Mouse (Mus musculus) hindbrain, embryonic 16.5 days (tissue): ENCODE results near the gene Vmn2r44. TPM values are rescaled to one million over a fixed set of nuclear protein-coding genes. Genes with fewer than 3 reads are reported as not detected.
"Not testable (repeated sequence)": the region's sequence is repeated elsewhere in the genome, so short reads cannot be mapped to it uniquely, and the experiment has no call there.

ENCODE experiments used
- ATAC-seq: fragments of 200-750 bp; cut with Nextera tagmentation; 2 replicates; pipeline ENCODE4 v1.8.0; 2017; ENCODE audit warnings: moderate TSS enrichment, moderate library complexity
- H3K27ac ChIP-seq: fragments of 300-500 bp; sonication (generic); 2 replicates; pipeline ENCODE4 v1.5.1; 2014; ENCODE audit warnings: low read depth, mild to moderate bottlenecking, control low read depth, low read length, moderate library complexity
- H3K27me3 ChIP-seq: fragments of 300-500 bp; sonication (generic); replicated peaks from 2 replicates; pipeline ENCODE4 v1.6.1; 2014; ENCODE audit warnings: low read length; ENCODE audit not compliant: control insufficient read depth, insufficient read depth
- H3K36me3 ChIP-seq: fragments of 300-500 bp; sonication (generic); 2 replicates; pipeline ENCODE4 v1.6.1; 2014; ENCODE audit warnings: mild to moderate bottlenecking, low read length, moderate library complexity, mixed read lengths; ENCODE audit not compliant: control insufficient read depth, insufficient read depth
- H3K4me1 ChIP-seq: fragments of 300-500 bp; sonication (generic); 2 replicates; pipeline ENCODE4 v1.6.1; 2014; ENCODE audit warnings: low read depth, low read length; ENCODE audit not compliant: control insufficient read depth, insufficient read depth
- H3K4me2 ChIP-seq: fragments of 300-500 bp; sonication (generic); 2 replicates; pipeline ENCODE4 v1.6.1; 2014; ENCODE audit warnings: mild to moderate bottlenecking, low read length, control low read depth, moderate library complexity
- H3K4me3 ChIP-seq: fragments of 300-500 bp; sonication (generic); 2 replicates; pipeline ENCODE4 v1.5.1; 2014; ENCODE audit warnings: mild to moderate bottlenecking, low read length, control low read depth, moderate library complexity
- H3K9ac ChIP-seq: fragments of 300-500 bp; sonication (generic); 2 replicates; pipeline ENCODE4 v1.6.1; 2014; ENCODE audit warnings: low read depth, mild to moderate bottlenecking, control low read depth, low read length, moderate library complexity
- H3K9me3 ChIP-seq: fragments of 300-500 bp; sonication (generic); 2 replicates; pipeline ENCODE4 v1.6.1; 2014; ENCODE audit warnings: mild to moderate bottlenecking, low read length, moderate library complexity; ENCODE audit not compliant: control insufficient read depth
- WGBS: fragments of 180-500 bp; shearing (Covaris S2); extraction: QIAGEN DNeasy Blood & Tissue Kit; methylation state at CpG from one replicate; pipeline ENCODE4 v1.1.7; 2014; 5-methylcytosine and 5-hydroxymethylcytosine counted together
- polyA plus RNA-seq: library from polyadenylated mRNA; unstranded; fragments of >200 nt; fragmentation: Nextera tagmentation; extraction: Ambion mirVana; gene quantifications from 2 replicates; pipeline ENCODE4 v1.2.1, GENCODE M21; 2015

The Vmn2r44 gene
- not detected in 2 replicates for polyA plus RNA-seq

DNA sequence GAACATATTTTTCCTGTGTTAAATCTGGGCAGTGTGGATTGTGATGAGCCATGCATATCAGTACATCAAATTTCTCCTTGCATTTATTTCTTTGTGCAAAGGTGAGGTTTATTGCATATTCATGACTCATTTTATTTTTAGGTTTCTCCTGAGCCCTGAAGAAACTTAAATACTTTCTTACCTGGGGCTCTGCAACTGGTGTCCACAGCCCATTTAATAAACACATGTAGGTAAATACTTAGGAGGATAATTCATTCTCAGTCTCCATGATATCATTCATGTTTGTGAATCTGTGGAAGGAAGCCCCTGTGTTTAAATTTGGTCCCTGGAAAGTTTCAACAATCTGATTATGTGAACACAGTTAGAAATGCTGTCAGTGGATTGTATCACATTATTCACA, at the start of gene Vmn2r44:
Gene Vmn2r44, minus strand, starts transcription at position 101 of the 400 bp plus-strand sequence.
- not testable (repeated sequence) for ATAC-seq, H3K4me3 ChIP-seq, H3K27ac ChIP-seq, H3K27me3 ChIP-seq, H3K36me3 ChIP-seq, H3K4me1 ChIP-seq, H3K9me3 ChIP-seq, H3K4me2 ChIP-seq, H3K9ac ChIP-seq

DNA sequence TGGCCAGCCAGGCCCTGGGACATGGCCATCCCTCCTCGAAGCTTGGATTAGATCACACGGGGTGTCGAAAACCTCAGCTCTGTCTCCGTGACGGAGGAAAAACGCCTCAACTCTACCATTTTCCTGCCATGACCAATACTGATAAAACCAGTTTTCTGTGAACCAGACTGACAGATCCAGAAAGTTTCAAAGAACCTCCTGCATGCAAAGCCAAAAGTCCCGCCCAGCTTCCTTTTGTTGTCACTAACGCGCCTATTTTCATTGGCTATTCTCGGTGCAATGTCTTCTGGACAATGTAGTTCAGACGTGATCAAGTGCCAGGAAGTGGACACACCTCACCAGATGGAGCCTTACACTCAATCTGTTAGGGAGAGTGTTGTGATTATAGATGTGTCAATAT, 25.3 kb downstream of the Vmn2r44 start:
- H3K4me3 ChIP-seq, H3K4me1 ChIP-seq, H3K9me3 ChIP-seq, ATAC-seq, H3K27me3 ChIP-seq, H3K36me3 ChIP-seq, H3K4me2 ChIP-seq, H3K9ac ChIP-seq, H3K27ac ChIP-seq: not testable (repeated sequence)
- 92% methylated on average over 11 of the region's 11 CpGs for WGBS

Other genes with a start within 250 kb of the Vmn2r44 start
- gene Vmn2r41, start 221.7 kb downstream of the Vmn2r44 start, polyA plus RNA-seq, result not detected in 2 replicates
- gene Vmn2r42, start 183.0 kb downstream of the Vmn2r44 start, polyA plus RNA-seq, result not detected in 2 replicates
- not detected in 2 replicates for gene Vmn2r43, start 122.7 kb downstream of the Vmn2r44 start, polyA plus RNA-seq
- gene Vmn2r45, start 105.7 kb upstream of the Vmn2r44 start, polyA plus RNA-seq, result not detected in 2 replicates